Mouse (Mus musculus) myocyte (in vitro differentiated cells): ENCODE measurements around the gene Rbms1.

Experiments
- E2F4 ChIP-seq: IDR thresholded peaks from one replicate; pipeline ENCODE4 v1.6.1; 2011; ENCODE audit warnings: mild to moderate bottlenecking, control low read depth, moderate library complexity; ENCODE audit not compliant: insufficient read depth
- MAX ChIP-seq: IDR thresholded peaks from one replicate; pipeline ENCODE4 v1.6.1; 2011; ENCODE audit warnings: low read depth, mild to moderate bottlenecking, control low read depth
- POLR2A ChIP-seq: IDR thresholded peaks from one replicate; pipeline ENCODE4 v1.6.1; 2011; ENCODE audit warnings: low read depth, mild to moderate bottlenecking, control low read depth, moderate library complexity; ENCODE audit not compliant: insufficient read length
- REST ChIP-seq: IDR thresholded peaks from one replicate; pipeline ENCODE4 v1.6.1; 2011; ENCODE audit warnings: mild to moderate bottlenecking, control low read depth, moderate library complexity; ENCODE audit not compliant: insufficient read depth, insufficient read length
- SRF ChIP-seq: IDR thresholded peaks from one replicate; pipeline ENCODE4 v1.6.1; 2011; ENCODE audit warnings: low read depth; ENCODE audit not compliant: control insufficient read depth, insufficient read length
- TCF12 ChIP-seq: IDR thresholded peaks from one replicate; pipeline ENCODE4 v1.6.1; 2011; ENCODE audit warnings: mild to moderate bottlenecking, control low read depth; ENCODE audit not compliant: poor library complexity, insufficient read depth, severe bottlenecking
- TCF3 ChIP-seq: IDR thresholded peaks from one replicate; pipeline ENCODE4 v1.6.1; 2011; ENCODE audit warnings: low read depth, control low read depth; ENCODE audit not compliant: insufficient read length

DNA sequence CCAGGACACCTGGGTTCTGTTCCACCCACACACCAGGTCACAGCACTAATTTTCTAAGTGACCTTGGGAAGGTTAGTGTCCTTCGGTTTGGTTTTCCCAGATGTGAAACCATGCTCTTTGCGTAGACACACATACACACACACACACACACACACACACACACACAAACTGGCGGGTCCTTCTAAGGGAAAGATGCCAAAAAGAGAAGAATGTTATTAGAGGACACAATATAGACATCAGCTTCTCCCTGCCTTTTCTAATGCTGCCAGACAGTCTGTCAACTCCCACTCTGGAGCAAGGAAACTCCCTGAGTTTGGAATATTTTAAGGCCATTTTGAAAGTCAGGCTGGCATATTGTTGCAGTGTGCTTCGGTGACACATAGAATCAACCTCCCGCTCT, 624 bp upstream of the Rbms1 start:
- TF ChIP-seq REST: no peak
- TF ChIP-seq POLR2A: no peak
- no peak for TF ChIP-seq SRF
- no peak for TF ChIP-seq TCF12
- TF ChIP-seq TCF3: no peak
- no peak for TF ChIP-seq E2F4
- TF ChIP-seq MAX: no peak
